Comparison of ENCODE assay signal across 8 mouse cellular contexts in genomic region chr1:90743941-90744386, GRCm38 (mm10).
A peak's percentile ranks its signal among the peaks of the same experiment; 100 is the strongest.
DNase-seq lines count a peak whose midpoint lies in the region; ATAC-seq and TF ChIP-seq lines count a peak whose summit lies in the region.

No protein-coding gene starts in this region.

- H3K9me3 ChIP-seq in forebrain, postnatal 0 days (ENCODE audit: low read length), result no peaks in the 10 kb centered on the region

- peak overlapping the region; percentile 55 for H3K4me3 ChIP-seq in layer of hippocampus, adult 2 months
- H3K4me3 ChIP-seq in forebrain, postnatal 0 days (ENCODE audit: low read depth, low read length), result peak overlapping the region; percentile 23

- WGBS in forebrain, postnatal 0 days, result 10% methylated on average over 14 of the region's 14 CpGs

- ATAC-seq in forebrain, postnatal 0 days, result peak; percentile 93
- no peak for ATAC-seq in monocyte, adult 5-6 weeks (replicated peaks; ENCODE audit: insufficient number of reproducible peaks, low FRiP score, low TSS enrichment, poor library complexity, severe bottlenecking)

- H3K4me2 ChIP-seq in forebrain, postnatal 0 days (ENCODE audit: low read depth), result peak overlapping the region; percentile 50

- H3K4me1 ChIP-seq in forebrain, postnatal 0 days (ENCODE audit: insufficient read depth), result peaks cover 14% of the 10 kb centered on the region

- intact Hi-C loops in heart, postnatal 36 days (cut with DNase I), result no loop called here

- H3K27ac ChIP-seq in layer of hippocampus, adult 2 months, result peak overlapping the region; percentile 86
- peak overlapping the region; percentile 75 for H3K27ac ChIP-seq in forebrain, postnatal 0 days (ENCODE audit: low read depth, low read length)

- no peaks in the 10 kb centered on the region for H3K27me3 ChIP-seq in forebrain, postnatal 0 days (ENCODE audit: insufficient read depth, low read length)

- H3K9ac ChIP-seq in forebrain, postnatal 0 days, result peak overlapping the region; percentile 46; the same call in 1 of the 2 replicates

- no peak for TF ChIP-seq CTCF in layer of hippocampus, adult 2 months (conservative IDR thresholded peaks at IDR 0.05)
- TF ChIP-seq CTCF in forebrain, postnatal 0 days (IDR thresholded peaks at IDR 0.05; ENCODE audit: low read depth), result no peak

- H3K36me3 ChIP-seq in forebrain, postnatal 0 days (ENCODE audit: insufficient read depth), result no peaks in the 10 kb centered on the region

- peak; percentile 17 to 38 for DNase-seq in layer of hippocampus, adult 2 months (ENCODE audit: low spot score in 2 of 2)
- no peak for DNase-seq in layer of hippocampus, postnatal 14 days (ENCODE audit: low spot score in 2 of 2)
- peak; percentile 75 for DNase-seq in forebrain, postnatal 0 days
- peak; percentile 34 to 51 for DNase-seq in heart, postnatal 36 days
- DNase-seq in kidney, postnatal 4 days, result peak; percentile 77 to 85
- peak; percentile 74 for DNase-seq in lung, postnatal 25 days (ENCODE audit: low spot score)
- peak; percentile 53 for DNase-seq in right cerebral cortex, adult 18-20 months

Comparison
In these comparisons a context has a peak if more than half of its experiments do, and no peak if none do; other contexts are left out.
1. DNase-seq: peak in layer of hippocampus, adult 2 months (2 of 2), forebrain, postnatal 0 days (single experiment), heart, postnatal 36 days (2 of 2), kidney, postnatal 4 days (2 of 2), lung, postnatal 25 days (single experiment) and right cerebral cortex, adult 18-20 months (single experiment); none in layer of hippocampus, postnatal 14 days (0 of 2).